Mouse (Mus musculus): Measurements from ENCODE around the gene Sgcg.

Sgcg gene

GRCm38 (mm10) chr14:61232016-61232568, 26.2 kb downstream of the Sgcg start:
- DNase-seq (ENCODE audit: low spot score), result no peak

- DNase-seq (ENCODE audit: low spot score), result no peak
Measured at GRCm38 (mm10) chr14:61230179-61230578, 28.1 kb downstream of the Sgcg start.

GRCm38 (mm10) chr14:61229763-61230162, 28.5 kb downstream of the Sgcg start:
- no peak for DNase-seq (ENCODE audit: low spot score)

GRCm38 (mm10) chr14:61226151-61226550, 32.1 kb downstream of the Sgcg start:
- no peak for DNase-seq (ENCODE audit: low spot score)

GRCm38 (mm10) chr14:61224387-61225077, 33.8 kb downstream of the Sgcg start:
- no peak for DNase-seq (ENCODE audit: low spot score)

GRCm38 (mm10) chr14:61223740-61224139, 34.5 kb downstream of the Sgcg start:
- DNase-seq (ENCODE audit: low spot score), result no peak

- no peak for DNase-seq (ENCODE audit: low spot score)
Measured at GRCm38 (mm10) chr14:61222506-61222905, 35.8 kb downstream of the Sgcg start.

GRCm38 (mm10) chr14:61221166-61221565, 37.1 kb downstream of the Sgcg start:
- no peak for DNase-seq (ENCODE audit: low spot score)

GRCm38 (mm10) chr14:61211754-61212153, 46.5 kb downstream of the Sgcg start:
- no peak for DNase-seq (ENCODE audit: low spot score)

GRCm38 (mm10) chr14:61210111-61210510, 48.2 kb downstream of the Sgcg start:
- DNase-seq (ENCODE audit: low spot score), result no peak

- DNase-seq (ENCODE audit: low spot score), result no peak
Measured at GRCm38 (mm10) chr14:61194416-61194815, 63.9 kb downstream of the Sgcg start.

GRCm38 (mm10) chr14:61192326-61192725, 66.0 kb downstream of the Sgcg start:
- no peak for DNase-seq (ENCODE audit: low spot score)

- no peak for DNase-seq (ENCODE audit: low spot score)
Measured at GRCm38 (mm10) chr14:61191904-61192303, 66.4 kb downstream of the Sgcg start.

- no peak for DNase-seq (ENCODE audit: low spot score)
Measured at GRCm38 (mm10) chr14:61173229-61173628, 85.1 kb downstream of the Sgcg start.

GRCm38 (mm10) chr14:61172548-61173158, 85.6 kb downstream of the Sgcg start:
- peak; percentile 92 for DNase-seq (ENCODE audit: low spot score)

GRCm38 (mm10) chr14:61171261-61171970, 86.9 kb downstream of the Sgcg start:
- no peak for DNase-seq (ENCODE audit: low spot score)

Measured in ovary, postnatal 10 days (tissue).